Mouse (Mus musculus): Measurements from ENCODE around the gene Foxc1.
A peak's percentile ranks its signal among the peaks of the same experiment; 100 is the strongest.

The Foxc1 gene

GRCm38 (mm10) chr13:31806428-31806832 lies at the start of gene Foxc1:
Gene Foxc1 (plus strand): TSS chr13:31806633.
- peak; percentile 83 to 84 for DNase-seq (ENCODE audit: low spot score in 2 of 2)

- DNase-seq (ENCODE audit: low spot score in 2 of 2) = no peak
Measured at GRCm38 (mm10) chr13:31760411-31760810, 46.0 kb upstream of the Foxc1 start.

DNA sequence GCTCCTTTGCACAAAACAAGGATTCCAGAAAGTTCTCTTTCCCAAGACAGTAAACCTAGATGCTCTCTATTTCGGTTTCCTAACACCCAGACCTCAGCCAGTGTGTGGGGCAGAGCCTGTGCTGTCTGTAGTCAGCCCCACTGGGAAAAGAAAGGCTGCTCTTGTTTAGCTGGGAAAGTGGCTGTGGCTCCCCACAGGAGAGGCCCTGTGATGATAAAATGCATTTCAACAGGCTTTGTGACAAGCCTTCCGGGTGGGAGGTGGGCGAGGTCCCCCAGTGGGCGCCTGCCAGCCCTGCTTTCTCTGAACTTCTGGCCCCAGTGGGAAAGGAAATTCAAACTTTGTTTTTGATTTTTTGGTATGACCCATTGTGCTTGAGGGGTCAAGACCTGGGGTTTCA lies 45.4 kb upstream of the Foxc1 start:
- no peak for DNase-seq (ENCODE audit: low spot score in 2 of 2)

- no peak for DNase-seq (ENCODE audit: low spot score in 2 of 2)
Measured at GRCm38 (mm10) chr13:31764419-31764818, 42.0 kb upstream of the Foxc1 start.

GRCm38 (mm10) chr13:31765564-31765963 lies 40.9 kb upstream of the Foxc1 start:
- DNase-seq (ENCODE audit: low spot score in 2 of 2) = no peak

- DNase-seq (ENCODE audit: low spot score in 2 of 2) = no peak
Measured at GRCm38 (mm10) chr13:31772882-31773281, 33.6 kb upstream of the Foxc1 start.

- DNase-seq (ENCODE audit: low spot score in 2 of 2) = no peak
Measured at GRCm38 (mm10) chr13:31775762-31776161, 30.7 kb upstream of the Foxc1 start.

DNA sequence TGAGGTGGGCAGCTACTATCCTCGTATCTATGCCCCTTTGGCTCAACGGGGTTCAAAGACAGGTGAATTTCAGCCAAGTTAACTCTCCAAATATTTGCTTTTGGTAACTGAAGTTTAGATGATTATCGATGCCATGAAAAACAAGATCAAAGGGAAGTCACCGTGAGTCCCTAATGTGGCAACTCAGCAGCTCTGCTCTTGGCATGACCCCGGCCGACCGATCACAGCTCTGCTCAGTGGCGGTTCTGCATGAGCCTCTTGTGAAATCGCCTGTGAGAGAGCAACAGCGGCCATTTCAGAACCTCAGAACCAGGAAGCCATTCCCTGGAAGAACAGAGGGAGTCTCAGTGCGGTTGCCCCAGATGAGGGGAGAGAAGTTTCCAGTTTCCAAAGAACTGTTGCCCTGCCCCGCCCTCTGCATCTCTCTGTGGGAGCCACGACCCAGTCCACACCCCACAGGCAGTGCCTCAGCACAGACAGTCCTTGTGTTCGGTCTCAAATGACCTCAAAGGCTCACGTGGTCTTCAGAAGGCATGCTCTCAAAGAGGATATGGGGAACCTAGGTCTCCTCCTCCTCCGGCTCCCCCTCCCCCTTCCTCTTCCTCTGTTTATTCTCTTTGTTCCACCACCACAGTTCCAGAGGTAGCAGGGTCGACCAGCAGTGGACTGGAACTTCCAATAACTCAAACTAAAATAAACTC lies 27.0 kb upstream of the Foxc1 start:
- DNase-seq (ENCODE audit: low spot score in 2 of 2) = no peak

GRCm38 (mm10) chr13:31780299-31780698 lies 26.1 kb upstream of the Foxc1 start:
- DNase-seq (ENCODE audit: low spot score in 2 of 2) = no peak

- no peak for DNase-seq (ENCODE audit: low spot score in 2 of 2)
Measured at GRCm38 (mm10) chr13:31782063-31782462, 24.4 kb upstream of the Foxc1 start.

DNA sequence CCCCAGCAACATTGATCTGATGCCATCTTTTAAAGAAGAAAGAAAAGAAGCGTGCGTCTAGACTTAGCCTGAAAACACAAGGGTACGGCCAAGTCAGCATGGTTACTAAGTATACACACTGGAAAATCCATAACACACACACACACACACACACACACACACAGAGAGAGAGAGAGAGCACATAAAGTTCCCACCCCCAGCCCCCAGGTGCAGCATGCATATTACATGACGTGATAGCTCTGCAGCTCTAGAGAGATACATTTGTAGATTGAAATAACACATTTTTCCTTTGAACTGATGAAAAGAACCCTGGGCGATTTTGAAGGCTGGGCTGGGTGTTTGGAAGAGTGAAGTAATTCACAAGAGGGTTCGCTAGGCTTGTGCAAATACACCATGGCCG lies 21.7 kb upstream of the Foxc1 start:
- DNase-seq (ENCODE audit: low spot score in 2 of 2) = no peak

DNA sequence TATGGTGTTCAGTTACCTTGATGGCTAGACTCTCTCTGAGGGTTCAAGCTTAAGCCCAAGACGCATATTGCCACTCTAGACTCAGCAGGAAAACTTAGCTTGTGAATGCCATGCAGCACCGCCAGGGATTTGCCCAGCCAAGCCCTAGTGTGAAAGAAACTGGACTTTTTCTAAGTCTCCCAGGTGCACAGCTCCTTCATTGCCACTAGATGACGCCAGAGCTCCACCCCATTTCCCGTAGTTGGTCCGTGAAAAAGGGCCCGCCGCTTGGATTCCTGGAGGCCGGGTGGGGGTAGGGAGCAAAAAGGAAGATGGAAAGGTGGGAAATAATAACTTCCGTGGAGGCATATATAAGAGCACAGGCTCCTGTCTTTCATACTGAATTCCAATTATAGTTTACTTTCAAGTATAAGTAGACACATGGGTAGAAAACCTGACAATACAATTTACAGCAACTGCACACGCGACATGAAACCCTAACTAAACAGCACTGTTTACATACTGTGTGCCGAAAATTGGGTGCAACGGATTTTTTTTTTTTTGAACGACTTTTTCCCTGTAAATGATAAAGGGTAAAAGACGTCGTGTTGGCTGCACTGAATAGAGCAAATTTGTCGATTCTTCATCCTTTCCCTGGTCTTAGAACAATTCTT lies 13.8 kb upstream of the Foxc1 start:
- DNase-seq (ENCODE audit: low spot score in 2 of 2) = no peak

DNA sequence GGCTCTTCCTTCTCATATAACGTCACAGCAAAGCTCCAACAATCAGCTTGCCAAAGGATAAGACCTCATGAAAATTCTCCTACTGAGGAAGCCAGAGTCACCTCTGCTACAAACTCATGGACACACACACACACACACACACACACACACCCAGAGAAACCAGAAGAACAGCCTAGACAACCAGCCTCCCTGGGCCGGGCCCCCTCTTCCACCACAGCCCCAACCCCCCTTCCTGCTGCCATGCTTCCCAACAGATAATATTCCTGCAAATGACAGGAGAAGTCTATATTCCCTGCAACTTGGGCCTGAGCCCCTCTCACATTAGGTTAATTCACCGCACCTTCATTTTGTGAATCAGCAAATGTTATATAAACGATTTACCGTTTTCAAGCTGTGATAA lies 13.3 kb upstream of the Foxc1 start:
- no peak for DNase-seq (ENCODE audit: low spot score in 2 of 2)

- no peak for DNase-seq (ENCODE audit: low spot score in 2 of 2)
Measured at GRCm38 (mm10) chr13:31797346-31797745, 9.1 kb upstream of the Foxc1 start.

DNA sequence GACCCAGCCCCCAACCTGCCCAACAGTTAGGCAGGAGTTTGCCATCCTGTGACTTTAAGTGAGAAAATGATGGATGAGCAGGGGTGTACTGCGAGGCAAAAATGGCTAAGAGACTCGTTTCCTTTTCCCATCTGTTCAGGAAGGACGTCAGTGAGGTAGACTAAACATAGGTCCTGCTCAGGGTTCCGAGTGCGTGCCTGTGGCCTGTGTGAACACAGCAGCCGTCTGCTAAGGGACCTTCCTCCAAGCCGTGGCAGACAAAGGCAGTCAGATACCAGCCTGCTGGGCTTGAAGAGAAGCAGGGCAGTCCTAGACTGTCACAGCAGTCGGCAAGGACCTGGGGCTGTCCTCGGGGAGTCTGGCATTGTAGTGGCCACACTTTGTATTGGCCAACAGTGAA lies 8.4 kb upstream of the Foxc1 start:
- DNase-seq (ENCODE audit: low spot score in 2 of 2) = no peak

- peak; percentile 79 to 89 for DNase-seq (ENCODE audit: low spot score in 2 of 2)
Measured at GRCm38 (mm10) chr13:31800581-31801576, 5.6 kb upstream of the Foxc1 start.

- no peak for DNase-seq (ENCODE audit: low spot score in 2 of 2)
Measured at GRCm38 (mm10) chr13:31801703-31802305, 4.6 kb upstream of the Foxc1 start.

- no peak for DNase-seq (ENCODE audit: low spot score in 2 of 2)
Measured at GRCm38 (mm10) chr13:31802447-31802846, 4.0 kb upstream of the Foxc1 start.

GRCm38 (mm10) chr13:31803166-31804093 lies 3.0 kb upstream of the Foxc1 start:
- DNase-seq (ENCODE audit: low spot score in 2 of 2) = no peak

DNA sequence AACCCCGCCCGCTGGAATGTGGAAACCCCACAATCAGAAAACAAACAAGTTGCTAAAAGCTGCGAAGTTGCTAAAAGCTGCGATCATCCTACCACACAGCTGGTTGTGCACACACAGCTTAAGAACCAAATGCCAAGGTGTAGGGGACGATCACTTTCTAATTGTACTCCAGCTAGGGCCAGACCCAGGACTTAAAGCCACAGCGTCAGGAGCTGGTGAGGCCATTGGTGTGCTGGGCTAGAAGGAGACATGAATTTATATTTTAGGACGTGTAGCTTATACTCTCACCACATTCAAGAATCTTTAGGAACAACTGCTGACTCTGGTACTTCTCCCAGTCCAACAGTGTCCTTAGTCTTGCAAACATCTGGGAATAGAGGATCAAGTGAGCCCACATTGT lies 1.9 kb upstream of the Foxc1 start:
- no peak for DNase-seq (ENCODE audit: low spot score in 2 of 2)

Measured in urinary bladder, postnatal 4 days (tissue).